Mouse (Mus musculus) gonadal fat pad, adult 2 months (tissue): ENCODE data around the gene Cd276. TPM values are rescaled to one million over a fixed set of nuclear protein-coding genes. Genes with fewer than 3 reads are reported as not detected.

Experiments
- DNase-seq: peaks from one replicate; pipeline ENCODE4 v3.0.0-alpha.2; 2012; ENCODE audit warnings: low read depth
- polyA plus RNA-seq: library from polyadenylated mRNA; depleted of rRNA; stranded (reverse); fragments of >200 nt; gene quantifications from 2 replicates; pipeline ENCODE4 v1.2.3, GENCODE M21; 2012; rRNA removed

Gene Cd276
- polyA plus RNA-seq, 1 experiment: 5.2 TPM

DNA sequence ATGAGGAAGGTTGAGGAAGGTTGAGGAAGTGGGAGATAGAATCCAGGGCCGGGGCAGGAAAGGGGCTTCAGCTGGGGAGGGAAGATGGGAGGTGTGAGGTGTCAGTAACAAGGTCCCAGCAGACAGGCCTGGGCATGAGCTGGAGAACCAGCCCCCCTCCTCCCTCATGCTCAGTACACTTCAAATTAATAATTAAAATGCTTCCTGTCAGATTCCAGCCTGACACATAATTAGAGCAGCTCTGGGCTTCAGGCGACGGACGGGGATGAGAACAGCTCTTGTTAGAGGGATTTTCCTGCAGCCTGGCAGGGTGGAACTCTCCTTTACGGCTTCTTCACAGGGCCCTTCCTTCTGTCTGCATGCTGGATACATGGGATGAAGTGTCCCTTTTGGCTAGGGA lies 41.5 kb downstream of the Cd276 start:
- no peak for DNase-seq

DNA sequence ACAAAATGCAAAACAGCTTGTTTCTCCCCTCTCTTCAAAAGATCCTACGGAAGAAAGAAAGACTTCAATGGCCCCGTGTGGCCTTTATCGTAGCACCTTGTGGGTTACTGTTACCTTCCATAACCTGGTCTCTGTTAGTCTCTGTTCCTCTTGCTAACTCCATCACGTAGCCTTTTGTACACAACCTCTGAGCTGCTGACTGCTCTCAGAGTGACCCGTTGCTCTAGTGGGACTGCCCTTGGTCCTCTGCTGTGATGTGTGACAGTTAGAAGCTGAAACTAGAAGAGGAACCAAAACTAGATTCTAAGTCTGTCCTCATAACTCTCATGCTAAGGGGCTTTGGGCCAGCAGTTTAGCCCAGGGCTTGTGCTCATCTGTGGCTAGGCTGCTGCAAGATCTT lies 44.8 kb downstream of the Cd276 start:
- DNase-seq: no peak

DNA sequence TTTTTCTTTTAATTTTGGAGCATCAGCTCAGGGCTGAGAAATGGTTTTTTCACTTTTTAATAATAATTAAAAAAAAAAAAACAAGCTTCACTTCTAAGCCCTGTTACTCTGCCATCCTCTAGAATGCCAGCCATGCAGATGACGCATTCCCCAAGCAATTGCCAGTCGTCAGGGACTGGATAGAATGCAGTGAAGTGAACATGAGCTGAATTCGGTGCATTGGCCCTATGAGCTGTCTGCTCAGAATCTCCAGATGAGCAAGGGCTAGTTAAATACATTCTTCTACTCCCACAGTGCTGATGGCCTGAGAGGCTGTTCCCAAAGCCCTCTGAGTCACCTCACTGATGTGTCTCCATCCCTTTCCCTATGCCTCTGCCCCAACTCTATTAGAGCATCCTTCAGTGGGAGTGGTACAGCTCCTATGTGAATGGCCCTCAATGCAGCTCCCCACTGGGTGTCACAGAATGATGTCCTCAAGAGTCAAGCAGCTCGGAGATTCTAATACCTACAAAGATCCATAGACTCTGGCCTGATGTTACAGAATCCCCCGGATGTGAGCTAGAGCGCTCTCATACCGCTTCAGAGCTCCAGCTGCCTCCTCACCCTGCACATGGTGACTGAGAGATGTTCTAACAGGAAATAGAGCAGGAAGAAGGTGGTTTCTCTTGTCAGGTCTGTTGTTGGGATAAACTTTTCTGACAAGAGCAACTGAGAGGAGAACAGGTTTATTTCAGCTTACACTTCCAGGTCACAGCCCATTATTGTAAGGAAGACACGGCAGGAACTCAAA lies 47.8 kb downstream of the Cd276 start:
- DNase-seq: no peak

DNA sequence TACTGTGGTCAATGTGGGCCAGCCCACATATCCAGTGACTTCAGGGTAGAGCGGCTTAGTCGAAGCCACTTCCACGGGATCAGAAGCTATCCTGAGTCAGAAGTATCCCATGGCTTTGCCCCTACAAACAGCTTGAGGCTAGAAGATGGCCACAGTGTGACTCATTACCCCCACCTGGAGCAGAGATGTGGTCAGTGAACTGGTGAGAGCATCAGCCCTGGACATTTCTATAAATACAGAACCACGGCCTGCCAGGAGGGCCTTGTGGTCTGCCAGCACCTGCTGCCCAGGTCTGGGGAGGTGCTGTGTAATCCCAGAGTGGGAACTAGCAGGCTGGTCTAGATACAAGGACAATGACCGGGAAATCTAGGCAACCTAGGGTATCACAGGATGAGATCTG lies 54.3 kb downstream of the Cd276 start:
- DNase-seq: no peak

DNA sequence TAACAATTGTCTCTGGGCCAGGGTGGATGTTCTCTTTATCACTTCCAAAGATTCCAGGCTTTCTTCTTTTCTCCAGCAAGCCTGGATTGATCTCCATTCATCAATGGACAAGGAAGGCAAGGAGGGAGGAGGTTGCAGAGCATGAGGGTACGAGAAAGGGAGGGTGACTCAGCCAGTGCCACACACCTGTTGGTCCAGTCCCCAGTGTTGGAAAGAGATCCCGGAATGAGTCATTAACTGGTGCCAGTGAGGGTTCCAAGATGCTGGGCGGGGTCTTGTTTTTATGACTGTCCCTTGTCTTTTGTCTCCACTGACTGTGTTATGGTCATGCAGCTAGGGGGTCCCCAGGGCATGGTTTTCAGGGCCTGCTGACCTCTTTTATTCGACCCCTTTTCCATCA lies 57.3 kb downstream of the Cd276 start:
- DNase-seq: no peak

DNA sequence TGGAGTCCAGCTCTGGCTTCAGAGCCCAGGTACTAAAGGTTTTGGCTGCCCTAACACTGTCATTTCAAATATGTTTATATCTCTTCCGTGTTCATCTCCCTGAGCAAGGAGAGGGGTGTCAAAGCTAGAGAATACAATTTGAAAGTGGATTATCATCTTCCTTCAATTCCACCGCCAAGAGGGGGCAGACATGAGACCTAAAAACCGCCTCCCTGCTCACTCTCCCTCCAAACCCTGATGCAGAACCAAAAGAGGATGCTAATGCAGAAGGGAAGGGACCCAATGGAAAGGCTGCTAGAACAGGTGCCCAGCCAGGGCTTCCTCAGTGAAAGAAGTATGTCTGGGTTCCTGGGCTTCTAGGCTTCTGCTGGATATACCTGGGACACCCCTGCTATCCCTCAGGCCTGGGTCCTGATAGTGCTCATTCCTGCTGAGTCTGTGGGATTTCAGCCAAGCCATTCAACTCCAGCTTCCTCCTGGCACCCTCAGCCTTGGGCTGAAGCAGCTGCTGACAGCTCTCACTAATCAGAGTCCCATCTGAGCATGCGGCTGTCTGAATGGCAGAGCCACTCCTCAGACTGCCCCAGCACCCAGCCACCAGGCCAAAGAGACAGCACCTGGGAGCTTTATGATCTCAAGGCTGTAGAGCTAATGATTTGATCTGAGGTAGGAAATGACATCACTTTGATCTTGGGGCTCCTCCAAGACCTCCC lies 58.6 kb downstream of the Cd276 start:
- DNase-seq: no peak

DNA sequence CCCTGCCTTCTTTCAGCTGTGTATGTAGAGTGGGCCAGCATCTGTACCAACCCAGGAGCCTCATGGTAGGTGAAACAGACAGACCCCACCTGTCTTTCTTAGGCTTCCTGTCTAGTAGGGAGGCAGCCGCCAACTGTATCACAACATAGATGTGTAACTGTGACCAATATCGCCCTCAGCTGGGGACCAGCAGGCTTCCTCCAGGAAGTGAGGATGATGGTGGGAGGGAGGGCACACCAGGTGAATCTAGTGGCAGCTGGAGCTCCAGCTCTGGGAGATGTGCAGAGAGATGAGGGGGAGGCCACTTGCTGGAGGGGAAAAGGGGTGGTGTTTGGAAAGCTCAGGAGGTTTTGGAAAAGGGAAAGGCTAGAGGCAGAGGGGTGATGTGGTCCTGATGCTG lies 60.2 kb downstream of the Cd276 start:
- DNase-seq: no peak

DNA sequence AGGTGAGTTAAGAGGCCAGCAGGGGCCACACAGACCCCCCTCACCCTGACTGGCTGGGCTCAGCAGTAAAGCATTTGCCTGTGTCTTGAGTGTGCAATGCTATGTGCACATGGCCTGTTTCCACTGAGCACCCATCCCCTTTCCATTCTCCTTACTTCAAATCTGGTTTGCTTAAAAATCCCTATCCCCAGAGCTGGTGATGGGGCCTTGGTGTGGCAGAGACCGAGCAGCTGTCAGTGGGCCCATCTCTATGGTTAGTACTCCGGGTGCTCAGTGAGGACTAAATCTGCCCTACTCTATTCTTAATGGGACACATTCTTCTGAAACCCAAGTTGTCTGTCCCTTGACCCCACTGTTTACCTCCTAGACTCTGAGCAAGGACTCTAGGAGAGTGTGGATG lies 64.8 kb downstream of the Cd276 start:
- DNase-seq: no peak

DNA sequence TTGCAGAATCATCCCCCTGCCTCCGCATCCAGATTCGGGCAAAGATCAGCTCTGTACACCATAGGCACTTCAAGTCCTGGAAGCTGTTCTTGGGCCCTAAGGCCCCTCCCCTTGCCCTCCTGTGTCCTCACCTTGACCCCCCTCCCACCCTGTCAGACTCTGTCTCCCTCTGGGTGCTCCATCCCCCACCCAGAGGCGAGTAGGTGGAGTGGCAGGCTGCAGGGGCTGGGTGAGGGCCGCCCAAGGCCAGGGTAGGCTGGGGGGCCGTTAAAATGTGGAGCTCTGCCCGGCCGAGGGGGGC lies 65.4 kb downstream of the Cd276 start:
- DNase-seq: no peak

DNA sequence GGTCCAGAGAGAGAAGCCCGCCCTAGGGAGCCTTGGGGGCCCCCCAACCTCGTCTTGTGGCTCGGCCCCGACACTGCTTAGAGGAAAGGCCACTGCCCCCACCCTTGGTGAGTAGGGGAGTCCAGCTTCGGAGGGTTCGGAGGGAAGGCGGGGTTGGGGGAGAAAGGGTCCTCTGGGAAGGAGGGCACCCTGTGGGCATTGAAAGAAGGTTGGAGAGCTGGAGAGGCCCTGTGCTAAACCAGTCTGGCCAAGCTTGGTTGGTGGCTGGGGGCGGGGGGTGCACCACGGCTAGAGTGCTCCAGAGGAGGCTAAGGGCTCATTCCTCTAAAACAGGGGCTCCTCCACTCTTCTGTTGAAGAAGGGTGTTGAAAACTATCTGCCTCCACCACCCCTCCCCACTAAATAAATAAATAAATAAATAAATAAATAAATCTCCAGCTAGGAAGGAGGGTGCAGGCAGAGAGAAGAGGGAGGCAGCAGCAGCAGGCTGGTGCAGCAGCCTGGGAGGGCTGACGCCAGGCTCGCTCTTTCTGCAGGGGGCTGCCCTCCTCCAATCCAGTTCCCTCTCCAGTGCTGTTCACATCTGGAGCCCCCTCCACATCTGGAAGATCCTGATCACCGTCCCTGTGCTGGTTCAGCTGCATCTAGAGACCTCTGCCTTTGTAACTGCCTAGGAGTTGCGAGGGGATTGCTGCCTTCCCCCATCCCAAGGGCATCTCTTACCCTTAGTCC lies 65.9 kb downstream of the Cd276 start:
- DNase-seq: no peak

DNA sequence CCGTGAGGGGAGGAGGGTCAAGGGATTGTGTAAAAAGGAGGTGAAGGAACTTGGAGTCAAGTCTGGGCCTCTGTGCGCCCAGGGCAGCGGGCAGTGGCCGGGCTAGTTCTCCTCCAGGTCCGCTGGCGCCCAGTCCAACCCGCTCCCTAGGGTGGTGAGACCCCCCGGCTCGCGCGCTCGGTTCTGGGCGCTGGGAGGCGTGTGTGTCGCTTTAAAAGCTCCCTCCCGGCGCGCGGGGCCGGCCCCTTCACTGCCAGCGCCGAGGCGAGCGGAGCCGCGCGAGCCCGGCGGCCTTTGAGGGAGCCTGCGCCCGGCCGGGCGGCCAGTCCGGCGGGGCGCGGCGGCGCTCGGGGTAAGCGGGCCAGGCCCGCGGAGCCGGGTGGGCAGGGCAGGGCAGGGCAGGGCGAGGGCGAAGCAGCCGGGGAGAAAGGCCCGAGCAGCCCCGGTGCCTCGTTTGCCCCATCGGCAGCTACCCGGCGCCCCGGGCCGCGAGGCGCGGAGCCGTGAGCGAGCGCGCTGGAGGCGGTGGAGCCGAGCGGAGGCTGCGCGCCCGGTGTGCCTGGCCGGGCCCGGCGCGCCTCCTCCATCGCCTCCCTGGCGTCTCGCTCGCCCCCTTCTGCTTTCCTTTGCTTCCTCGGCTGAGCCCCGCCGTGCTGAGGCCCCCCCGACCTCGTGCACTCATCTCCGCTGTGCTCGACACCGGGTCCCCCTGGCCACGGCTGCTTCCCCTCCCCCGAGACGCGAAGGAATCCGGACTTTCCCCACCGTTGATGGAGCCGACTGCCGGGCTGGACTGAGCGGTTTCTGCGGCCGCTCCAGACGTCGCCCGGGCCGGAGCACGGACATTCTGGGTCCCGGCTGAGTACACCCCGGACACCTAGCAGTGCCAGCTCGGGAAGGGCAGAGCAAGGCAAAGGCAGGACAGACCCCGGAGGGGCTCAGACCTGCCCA lies 67.1 kb downstream of the Cd276 start, which contains the start of gene Insyn1:
Gene Insyn1 (plus strand): TSS at position 753 of the 951 bp plus-strand sequence.
- no peak for DNase-seq

DNA sequence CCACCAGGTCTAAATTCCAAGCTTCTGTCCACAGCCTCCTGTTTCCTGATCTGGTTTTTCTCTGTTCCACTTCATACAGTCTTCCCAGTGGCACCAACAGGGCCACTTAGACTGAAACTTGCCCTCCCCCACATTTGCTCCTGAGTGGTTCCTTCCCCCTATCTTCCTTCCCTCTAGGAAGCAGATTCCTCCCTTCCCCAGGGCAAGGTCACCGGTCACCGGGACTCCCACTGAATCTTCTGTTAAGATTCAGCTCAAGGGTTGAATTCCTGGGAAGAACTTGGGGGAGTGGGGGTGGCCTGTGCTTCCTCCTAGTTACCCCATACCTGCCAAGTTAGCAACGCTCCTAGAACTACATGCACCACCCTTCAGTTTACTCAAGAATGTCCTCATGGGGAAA lies 68.2 kb downstream of the Cd276 start:
- no peak for DNase-seq

Other genes with a start within 250 kb of the Cd276 start
- gene Loxl1, start 242.3 kb downstream of the Cd276 start, polyA plus RNA-seq: 70.7 and 74.1 TPM in 2 replicates
- 0.50 and 0.77 TPM in 2 replicates for gene Tbc1d21, start 185.0 kb downstream of the Cd276 start, polyA plus RNA-seq
- 4.2 and 5.7 TPM in 2 replicates for gene Insyn1, start 66.8 kb downstream of the Cd276 start, polyA plus RNA-seq
- gene Nptn, start 26.8 kb upstream of the Cd276 start, polyA plus RNA-seq: 499 and 524 TPM in 2 replicates
- gene Rec114, start 188.5 kb upstream of the Cd276 start, polyA plus RNA-seq: 1.1 and 2.0 TPM in 2 replicates